Mouse (Mus musculus): ENCODE data around the gene Cemip.
"Not testable (repeated sequence)": the region's sequence is repeated elsewhere in the genome, so short reads cannot be mapped to it uniquely, and the experiment has no call there.

Cemip gene

DNA sequence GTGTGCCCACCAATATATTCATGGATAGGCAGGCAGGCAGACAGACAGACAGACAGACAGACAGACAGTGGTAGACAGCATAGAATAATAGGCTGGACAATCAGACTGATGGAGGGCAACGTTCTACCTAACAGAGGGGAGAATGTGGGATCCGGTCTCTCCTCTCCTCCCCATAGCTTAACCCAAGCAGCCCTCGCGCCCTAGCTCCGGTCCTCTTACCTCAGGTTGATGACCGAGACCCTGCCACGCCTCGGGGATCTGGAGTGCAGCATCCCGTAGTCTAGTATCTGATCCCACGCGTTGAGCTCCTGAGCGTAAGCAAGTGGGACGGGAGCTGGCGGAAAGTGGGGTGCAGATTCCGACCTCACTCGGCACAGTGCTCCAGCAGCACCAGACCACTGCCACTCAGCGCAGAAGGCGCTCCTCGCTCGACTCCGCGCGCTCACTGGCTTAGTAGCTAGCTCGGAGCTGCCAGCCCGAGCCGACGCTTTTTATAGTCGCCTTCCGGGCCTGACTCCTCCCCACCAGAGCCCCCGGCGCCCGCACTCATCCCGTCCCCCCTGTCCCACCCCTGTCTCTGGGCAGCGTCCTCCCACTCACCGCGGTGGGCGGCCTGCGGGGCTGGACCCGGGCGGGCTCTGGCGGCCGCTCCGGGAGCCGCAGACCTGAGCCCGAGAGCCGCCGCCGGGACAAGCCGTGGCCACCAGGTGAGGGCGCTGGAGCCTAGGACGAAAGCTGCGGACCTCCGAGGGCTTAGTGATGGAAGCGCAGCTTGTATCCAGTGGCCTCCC lies at the start of gene Cemip:
Gene Cemip (minus strand): TSS at position 464 of the 791 bp plus-strand sequence.
- peak; percentile 70 for DNase-seq (ENCODE audit: low read depth, low spot score)

DNA sequence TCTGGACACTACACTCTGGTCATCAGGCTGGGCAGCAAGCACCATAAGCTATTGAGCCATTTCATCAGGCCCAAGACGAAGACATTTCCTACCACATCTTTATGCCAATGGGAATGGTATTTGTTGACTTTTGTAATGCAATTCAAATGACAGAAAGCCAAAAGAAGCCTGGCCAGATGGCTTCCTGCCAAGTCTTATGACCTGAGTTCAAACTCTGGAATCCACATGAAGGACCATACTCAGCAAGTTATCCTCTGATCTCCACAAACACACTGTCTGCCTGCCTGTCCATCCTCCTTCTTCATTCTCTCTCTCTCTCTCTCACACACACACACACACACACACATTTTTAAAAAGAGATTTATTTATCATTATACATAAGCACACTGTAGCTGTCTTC lies 46.4 kb upstream of the Cemip start:
- DNase-seq (ENCODE audit: low read depth, low spot score): no peak

DNA sequence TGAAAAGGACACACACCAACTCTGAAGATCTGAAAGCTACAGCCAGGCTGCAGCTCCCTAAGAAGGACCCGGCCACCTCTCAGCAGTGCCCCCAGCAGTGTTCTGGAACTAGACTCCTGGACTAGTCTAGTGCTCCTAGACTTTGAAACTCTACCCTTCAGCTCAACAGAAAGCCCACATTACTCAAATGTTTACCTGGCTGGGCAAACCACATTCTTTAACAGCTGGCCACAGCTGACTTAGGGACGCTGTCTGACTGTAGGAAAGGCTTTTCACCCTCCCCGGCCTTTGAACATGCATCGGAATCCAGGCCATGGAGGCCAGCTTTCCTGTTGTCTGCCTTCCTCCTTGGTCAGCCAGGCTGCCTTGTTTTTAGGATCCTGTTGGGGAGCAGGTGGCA lies 45.4 kb upstream of the Cemip start:
- no peak for DNase-seq (ENCODE audit: low read depth, low spot score)

DNA sequence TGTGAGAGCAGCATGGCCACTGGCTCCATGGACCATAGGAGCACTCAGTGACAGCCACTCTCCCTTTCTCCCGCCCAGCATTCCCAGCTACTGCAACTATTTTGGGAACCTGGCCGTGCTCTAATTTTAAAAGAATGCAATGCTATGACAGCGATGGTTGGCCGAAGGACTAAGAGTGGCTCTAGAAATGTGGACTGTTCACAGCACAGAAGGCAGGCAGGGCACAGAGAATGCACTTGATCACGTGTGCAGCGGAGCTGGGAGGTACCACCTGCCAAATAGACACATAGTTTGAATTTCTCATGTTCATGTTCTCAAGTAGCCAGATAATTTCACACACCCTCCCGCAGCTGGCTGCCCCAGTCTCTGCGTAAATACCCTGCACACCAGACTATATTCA lies 42.4 kb upstream of the Cemip start:
- DNase-seq (ENCODE audit: low read depth, low spot score): no peak

DNA sequence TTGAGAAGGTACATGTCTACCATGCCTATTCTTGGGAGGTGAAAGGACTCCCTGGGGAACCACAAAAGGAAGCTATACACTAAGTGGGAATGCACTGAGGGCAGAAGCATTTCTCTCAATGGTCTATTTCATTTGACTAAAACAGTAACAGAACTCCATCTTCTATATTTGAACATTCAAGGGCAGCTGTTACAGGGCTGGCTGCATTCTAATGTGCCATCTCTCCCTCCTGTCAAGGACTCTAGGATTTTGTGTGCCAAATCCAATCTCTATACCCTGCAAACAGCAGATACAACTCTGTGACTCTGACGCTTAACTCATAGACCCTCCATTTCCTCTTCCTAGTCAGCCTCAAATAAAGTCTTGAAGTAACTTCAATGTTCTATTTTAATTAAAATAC lies 39.4 kb upstream of the Cemip start:
- no peak for DNase-seq (ENCODE audit: low read depth, low spot score)

DNA sequence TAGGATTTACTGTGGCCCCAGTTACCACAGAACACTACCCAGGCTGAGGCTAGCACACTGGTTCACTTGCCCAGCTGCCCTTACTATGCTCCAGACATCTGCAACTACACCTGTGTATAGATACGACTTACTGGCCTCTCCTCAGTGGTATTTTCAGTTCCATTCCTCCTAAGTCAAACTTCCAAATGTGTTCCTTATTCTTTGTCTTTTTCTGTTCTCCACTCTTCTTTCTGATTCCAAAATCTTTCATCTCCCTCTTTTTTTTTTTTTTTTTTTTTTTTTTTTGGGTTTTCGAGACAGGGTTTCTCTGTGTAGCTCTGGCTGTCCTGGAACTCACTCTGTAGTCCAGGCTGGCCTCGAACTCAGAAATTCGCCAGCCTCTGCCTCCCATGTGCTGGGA lies 37.3 kb upstream of the Cemip start:
- not testable (repeated sequence) for DNase-seq (ENCODE audit: low read depth, low spot score)

DNA sequence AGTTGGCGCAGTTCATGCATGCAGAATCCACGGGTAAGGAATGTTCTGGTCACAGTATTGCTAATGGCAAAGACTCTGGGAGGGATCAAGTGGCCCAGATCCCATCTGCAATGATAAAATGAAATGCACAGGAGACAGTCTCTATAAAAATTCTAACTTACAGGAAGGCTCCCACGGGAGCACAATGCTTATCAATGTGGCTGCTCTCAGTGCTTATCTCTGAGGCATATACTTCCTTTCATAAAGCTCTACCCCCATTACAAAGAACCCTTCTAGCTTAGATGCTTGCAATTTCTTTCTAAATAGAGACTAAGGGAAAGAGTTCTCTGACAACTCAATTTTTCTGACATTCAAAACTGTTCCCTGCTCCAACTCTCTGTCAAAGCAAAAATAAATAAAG lies 35.5 kb upstream of the Cemip start:
- DNase-seq (ENCODE audit: low read depth, low spot score): no peak

DNA sequence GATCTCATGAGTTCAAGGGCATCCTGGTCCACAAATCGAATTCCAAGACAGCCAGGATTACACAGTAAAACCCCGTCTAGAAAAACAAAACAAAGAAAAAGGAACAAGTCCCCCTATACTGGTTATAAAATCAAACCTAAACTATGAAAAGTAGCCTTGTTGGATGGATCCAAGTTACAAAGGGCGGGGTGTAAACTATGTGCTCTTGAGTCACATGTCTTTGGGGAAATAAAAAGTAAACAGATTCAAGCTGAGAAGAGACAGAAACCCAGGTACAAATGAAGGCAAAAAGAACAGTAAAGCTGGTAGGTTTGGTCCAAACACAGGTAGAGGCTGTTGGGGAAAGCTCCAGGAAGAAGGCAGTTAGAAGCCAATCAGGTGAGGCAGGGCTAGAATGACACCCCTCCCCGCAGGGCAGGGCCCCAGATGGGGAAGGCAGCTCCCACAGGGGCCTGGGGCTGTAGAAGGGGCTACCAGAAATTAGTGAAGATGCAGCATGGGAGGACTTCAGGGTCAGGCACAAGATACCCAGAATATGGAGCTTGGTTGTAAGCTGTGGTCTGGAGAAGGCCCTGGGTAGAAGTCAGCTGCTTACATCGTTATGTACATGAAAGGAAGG lies 33.9 kb upstream of the Cemip start:
- DNase-seq (ENCODE audit: low read depth, low spot score): no peak

DNA sequence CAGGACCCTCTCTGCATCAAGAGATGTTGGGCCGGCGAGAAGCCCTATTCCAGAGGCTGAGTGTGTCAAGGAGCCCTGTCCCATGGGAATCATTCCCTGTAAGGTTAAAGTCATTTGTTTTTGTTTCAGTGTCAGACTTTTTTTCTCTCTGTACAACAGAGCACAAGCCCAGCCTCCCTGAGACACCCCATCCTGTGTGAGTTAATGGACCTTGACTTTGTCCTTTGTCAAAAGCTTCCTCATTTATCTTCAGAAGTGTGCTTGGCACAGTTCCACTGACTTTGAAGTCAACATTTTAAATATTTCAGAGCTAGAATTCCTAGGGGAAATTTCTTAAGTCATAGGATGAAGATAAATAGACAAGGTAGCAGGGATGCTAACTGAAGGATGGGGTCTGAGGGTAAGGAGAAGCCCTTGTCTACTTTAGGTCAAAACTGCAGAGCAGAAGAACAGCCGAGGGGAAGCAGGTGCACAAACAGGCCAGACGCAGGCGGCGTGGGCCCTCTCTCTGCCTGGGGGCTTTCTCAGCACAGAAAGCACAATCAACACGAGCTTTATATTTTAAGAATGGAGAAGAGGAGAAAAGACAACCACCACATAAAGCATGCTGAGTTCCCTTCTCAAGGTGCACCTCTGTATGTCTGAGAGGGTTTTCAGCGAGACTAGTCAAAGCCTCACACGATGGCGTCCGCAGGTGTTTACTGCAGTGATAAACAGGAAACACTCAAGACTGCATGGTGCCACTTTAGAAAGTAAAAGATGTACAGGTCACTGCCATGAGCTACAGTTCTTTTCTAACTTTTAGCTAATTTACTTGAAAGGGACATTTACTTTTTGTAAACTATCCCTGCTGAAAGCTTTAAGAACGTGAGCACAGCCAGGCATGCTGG lies 33.2 kb upstream of the Cemip start:
- DNase-seq (ENCODE audit: low read depth, low spot score): no peak

DNA sequence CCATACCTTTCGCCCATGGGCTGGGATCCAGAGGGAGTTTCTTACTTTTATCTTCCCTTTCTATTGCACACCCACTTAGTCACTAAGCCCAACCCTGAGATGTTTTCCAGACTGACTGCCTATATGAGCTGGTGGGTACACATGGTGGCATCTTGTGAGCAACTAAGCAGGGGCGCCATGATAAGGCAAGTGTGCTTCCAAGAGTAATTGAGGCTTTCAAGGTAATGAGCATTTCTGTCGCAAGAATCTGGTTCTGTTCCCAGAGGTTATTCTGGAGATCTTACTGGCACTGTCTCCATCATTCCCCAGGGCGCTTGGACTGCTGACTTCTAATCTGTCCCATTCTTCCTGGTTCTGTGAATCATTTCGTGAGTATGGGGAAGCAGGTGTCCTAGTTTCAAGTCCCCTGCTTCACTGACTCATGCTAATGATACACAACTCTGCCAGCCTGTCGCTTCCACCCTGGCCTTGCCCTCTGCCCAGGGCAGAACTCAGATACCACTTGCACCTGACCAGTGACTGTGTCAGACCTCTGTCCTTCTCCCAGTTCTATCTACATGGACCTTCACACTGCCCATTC lies 31.3 kb upstream of the Cemip start:
- DNase-seq (ENCODE audit: low read depth, low spot score): no peak

DNA sequence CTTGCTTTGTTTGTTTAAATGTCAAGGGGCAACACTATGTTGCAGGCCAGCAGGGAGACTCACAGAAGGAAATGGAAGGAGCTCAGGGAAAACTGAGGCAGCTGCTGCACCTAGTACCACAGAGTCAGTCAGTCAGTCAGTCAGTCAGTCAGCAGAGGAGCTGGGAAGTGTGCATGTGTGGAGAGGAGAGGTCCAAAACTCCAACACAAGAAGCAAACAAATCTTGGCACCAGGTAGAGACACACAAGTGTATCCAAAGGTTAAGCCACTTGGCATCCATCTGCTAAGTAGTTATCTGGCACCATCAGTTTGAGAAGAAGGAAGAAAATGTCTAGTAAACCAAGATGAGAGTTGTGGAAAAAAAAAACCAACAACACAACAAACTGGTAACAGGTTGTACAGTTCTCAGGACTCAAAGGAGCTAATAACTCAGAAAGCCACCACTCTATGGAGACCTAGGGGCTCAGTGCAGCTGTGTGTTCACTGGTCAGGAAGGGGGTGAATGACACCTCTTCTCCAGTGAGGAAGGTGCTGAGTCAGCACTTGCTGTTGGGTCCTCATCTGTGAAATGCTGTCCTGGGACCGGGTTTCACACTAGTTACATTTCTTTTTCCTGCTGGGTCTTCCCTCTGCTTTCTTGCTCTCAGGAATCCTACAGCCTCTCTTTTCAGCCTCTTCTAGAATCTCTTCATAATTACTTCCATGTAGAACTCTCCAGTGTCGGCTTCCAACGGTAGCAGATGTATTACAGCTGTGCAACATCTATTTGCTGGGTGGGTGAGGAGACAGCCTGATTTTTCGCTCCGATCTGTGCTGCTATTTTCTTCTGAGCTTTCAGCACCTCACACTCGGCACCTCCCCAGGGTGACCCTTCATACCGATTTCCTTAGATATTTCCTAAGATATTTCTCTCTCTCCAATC lies 30.6 kb upstream of the Cemip start:
- DNase-seq (ENCODE audit: low read depth, low spot score): no peak

DNA sequence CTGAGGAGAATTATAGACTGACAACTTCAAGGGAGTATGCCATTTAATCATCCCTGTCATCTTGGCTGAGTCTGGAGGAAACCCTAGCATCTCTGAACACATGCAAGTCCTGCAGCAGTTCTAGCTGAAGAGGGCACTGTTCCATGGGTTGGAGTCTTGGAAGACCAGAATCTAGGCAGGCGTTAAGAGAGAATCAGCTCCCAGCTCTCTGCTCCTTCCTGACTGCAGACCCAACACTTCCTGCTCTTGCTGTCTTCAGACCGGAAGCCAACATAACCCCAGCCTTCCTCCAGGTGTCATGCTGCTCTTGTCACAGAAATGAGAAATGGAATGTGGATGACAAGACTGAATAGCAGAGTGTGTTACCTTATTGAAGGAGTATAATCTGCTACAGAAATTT lies 29.1 kb upstream of the Cemip start:
- DNase-seq (ENCODE audit: low read depth, low spot score): no peak

DNA sequence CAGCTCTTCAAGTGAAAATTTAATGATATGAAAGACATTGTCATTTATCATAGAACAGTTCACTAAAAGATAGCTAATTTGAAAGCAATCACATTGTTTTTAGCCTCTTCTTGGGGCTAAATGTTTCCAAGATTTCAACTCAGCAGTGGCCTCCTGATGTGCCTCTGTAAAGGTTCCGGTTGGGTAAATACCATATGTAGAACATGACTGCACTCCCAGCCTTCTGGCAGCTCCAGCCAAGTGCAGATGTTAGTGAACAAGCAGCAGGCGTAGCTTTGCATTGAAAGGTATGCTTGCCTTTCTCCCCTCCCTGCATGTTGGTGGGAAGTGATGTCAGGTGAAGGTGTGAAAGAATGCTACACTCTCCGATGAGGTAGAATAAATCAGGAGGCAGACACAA lies 28.5 kb upstream of the Cemip start:
- no peak for DNase-seq (ENCODE audit: low read depth, low spot score)

DNA sequence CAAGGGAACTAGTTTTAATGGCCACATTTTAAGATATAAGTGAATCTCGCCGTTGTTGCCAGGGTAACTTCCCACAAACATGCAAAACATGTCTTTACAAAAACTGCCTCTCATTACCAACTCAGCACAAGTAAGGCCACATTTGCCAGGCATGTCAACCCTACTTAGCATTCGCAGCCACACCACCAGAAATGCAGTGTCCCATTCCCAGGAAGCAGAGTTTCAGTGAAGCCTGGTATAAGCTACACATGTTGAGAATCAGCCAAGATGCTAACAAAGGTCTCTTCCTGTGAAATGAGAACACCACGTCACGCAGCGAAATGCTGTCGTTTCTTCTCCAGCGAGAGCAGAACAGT lies 26.7 kb upstream of the Cemip start:
- DNase-seq (ENCODE audit: low read depth, low spot score): no peak

DNA sequence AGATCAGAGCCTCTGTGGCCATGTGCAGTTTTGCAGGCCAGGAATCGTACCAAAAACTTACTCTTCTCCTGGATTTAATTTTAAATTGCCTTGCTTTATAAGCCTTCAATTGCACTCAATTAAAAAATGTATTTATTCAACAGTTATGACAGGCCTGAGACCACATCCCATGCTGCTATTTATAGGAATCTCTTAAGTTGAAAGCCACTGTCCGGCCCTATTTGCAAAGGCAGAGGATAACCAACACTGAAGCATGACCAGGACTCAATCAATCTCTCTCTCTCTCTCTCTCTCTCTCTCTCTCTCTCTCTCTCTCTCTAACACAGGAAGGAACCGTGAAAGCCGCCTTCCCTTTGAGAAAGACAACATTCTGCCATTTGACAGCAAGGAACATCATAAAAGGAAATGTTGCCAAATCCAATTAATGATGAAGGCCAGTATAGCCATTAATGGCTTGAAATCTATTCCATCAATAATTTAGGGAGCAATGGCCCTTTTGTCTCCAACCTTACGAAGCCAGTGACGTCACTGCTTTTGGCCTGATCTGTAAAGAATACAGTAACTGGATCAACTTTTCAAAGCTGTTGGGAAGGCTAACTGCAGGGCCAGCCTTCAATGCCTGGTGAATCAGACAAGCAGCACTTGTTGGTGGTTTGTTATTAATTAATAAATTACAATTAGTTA lies 26.2 kb upstream of the Cemip start:
- no peak for DNase-seq (ENCODE audit: low read depth, low spot score)

DNA sequence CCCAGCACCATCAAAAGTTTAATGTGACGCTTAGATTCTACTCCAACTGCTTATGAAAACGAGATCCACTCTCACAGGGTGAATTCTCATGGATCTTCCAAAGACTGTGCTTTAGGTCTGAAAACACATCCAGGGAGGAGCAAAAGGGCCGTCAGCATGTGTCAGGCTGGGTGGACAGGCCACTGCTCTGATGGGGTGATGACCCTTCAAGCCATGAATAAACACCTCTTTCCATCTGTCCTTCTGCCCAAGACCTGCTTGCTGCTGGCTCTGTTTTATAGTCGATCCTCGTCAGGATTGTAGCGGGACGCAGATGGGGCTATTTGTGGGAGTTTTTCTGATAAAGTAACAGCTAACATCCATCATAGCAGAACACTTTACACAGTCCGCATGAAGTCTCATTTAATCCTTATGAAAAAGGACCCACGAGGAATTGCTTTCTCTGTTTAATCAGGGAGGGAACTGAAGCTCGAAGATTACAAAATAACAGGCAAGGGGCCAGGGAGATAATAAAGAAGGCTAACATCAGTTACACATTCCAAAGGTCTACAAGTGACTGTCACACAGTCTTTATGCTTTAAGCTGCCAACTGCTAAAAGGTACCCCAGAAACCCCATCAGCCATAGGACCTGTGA lies 25.5 kb upstream of the Cemip start:
- no peak for DNase-seq (ENCODE audit: low read depth, low spot score)

DNA sequence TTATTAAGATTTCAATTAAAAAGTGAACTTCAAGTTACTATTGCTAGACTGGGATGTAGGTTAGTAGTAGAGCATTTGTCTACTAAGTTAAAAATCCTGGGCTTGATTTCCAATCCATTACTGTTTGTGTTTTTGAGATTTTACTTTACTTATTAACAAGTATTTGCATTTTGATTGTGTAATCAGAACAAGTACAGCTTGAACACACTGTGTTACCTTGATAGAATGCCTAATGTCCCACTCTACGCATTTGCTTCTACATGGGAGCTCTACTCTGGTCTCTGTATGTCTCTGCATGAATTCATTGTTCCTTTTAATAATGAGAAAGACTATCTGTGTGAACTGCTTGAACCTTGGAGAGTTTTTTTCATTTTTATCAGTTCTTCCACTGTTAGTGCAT lies 20.6 kb upstream of the Cemip start:
- DNase-seq (ENCODE audit: low read depth, low spot score): no peak

DNA sequence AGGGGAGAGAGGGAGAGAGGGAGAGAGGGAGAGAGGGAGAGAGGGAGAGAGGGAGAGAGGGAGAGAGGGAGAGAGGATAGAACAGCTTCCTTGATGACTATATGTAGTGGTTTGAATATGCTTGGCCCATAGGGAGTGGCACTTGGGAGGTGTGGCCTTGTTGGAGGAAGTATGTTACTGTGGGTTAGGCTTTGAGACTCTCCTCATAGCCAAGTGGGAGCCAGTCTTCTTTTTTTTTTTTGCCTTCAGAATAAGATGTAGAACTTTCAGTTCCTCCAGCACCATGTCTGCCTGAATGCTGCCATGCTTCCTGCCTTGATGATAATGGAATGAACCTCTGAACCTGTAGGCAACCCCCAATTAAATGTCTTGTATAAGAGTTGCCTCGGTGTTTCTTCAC lies 16.3 kb upstream of the Cemip start:
- DNase-seq (ENCODE audit: low read depth, low spot score): no peak

DNA sequence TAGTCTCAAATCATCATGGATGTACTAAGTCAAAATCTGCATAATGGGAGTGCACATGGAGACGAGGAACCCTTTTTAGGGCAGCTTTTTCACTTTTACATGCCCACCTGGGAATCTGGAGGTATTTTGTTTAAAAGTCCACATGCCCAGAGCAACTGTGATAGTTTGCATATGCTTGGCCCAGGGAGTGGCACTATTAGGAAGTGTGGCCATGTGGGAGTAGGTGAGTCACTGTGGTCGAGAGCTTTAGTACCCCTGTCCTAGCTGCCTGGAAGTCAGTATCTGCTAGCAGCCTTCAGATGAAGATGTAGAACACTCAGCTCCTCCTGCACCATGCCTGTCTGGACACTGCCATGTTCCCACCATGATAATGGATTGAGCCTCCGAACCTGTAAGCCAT lies 14.4 kb upstream of the Cemip start:
- DNase-seq (ENCODE audit: low read depth, low spot score): no peak

DNA sequence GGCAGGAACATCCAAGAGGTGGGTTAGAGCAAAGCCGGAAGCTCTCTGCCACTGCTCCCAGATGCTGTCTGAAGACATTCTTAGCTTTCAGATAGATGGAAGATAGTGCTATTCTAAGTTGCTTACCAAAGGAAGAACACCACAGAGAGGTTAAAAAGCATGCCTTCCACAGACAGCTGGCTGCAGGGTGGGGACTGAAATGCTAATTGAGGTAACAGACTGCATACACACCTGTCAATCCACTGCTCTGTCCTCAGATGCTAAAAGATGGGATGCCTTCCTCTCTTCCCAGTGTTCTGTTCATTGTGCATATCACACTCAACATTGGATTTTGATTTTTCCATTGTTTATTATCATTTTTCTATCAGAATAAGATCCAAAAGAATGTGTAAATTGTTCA lies 11.8 kb upstream of the Cemip start:
- DNase-seq (ENCODE audit: low read depth, low spot score): peak; percentile 40

Data from R1 (cell line).